Mouse (Mus musculus): Measurements from ENCODE around the gene Safb.

GRCm38 (mm10) chr17:56626754-56627470 is 42.3 kb downstream of the Safb start, which contains the start of gene Lonp1:
- no peak; the same call in 1 of the 2 replicates for TF ChIP-seq CTCF (IDR thresholded peaks at IDR 0.05; ENCODE audit: low read depth)
- TF ChIP-seq EP300 (IDR thresholded peaks at IDR 0.05; ENCODE audit: low read depth), result no peak
